Mouse (Mus musculus) midbrain, embryonic 12.5 days (tissue): ENCODE measurements around the gene Large2. TPM values are rescaled to one million over a fixed set of nuclear protein-coding genes. Genes with fewer than 3 reads are reported as not detected.

Experiments used
- ATAC-seq: fragments of 200-750 bp; cut with Nextera tagmentation; 2 replicates; pipeline ENCODE4 v1.8.0; 2017; ENCODE audit warnings: low read depth, moderate TSS enrichment, moderate library complexity; ENCODE audit not compliant: low FRiP score
- H3K27ac ChIP-seq: fragments of 300-500 bp; sonication (generic); replicated peaks from 2 replicates; pipeline ENCODE4 v1.5.1; 2016; ENCODE audit warnings: mild to moderate bottlenecking
- H3K27me3 ChIP-seq: fragments of 300-500 bp; sonication (generic); 2 replicates; pipeline ENCODE4 v1.6.1; 2016; ENCODE audit warnings: mild to moderate bottlenecking
- H3K36me3 ChIP-seq: fragments of 300-500 bp; sonication (generic); 2 replicates; pipeline ENCODE4 v1.6.1; 2016
- H3K4me1 ChIP-seq: fragments of 300-500 bp; sonication (generic); 2 replicates; pipeline ENCODE4 v1.6.1; 2016
- H3K4me2 ChIP-seq: fragments of 300-500 bp; sonication (generic); replicated peaks from 2 replicates; pipeline ENCODE4 v1.6.1; 2016; ENCODE audit warnings: mild to moderate bottlenecking, moderate library complexity
- H3K4me3 ChIP-seq: fragments of 300-500 bp; sonication (generic); 2 replicates; pipeline ENCODE4 v1.5.1; 2016; ENCODE audit warnings: mild to moderate bottlenecking
- H3K9ac ChIP-seq: fragments of 300-500 bp; sonication (generic); replicated peaks from 2 replicates; pipeline ENCODE4 v1.6.1; 2016; ENCODE audit warnings: mild to moderate bottlenecking, moderate library complexity
- H3K9me3 ChIP-seq: fragments of 300-500 bp; sonication (generic); 2 replicates; pipeline ENCODE4 v1.6.1; 2016; ENCODE audit warnings: mild to moderate bottlenecking
- WGBS: fragments of 180-500 bp; shearing (Covaris S2); methylation state at CpG from one replicate; pipeline ENCODE4 v1.1.7; 2016; 5-methylcytosine and 5-hydroxymethylcytosine counted together
- microRNA-seq: library from miRNA; unstranded; fragments of <30 nt; microRNA quantifications from one replicate; pipeline ENCODE4, GENCODE M21; 2017
- polyA plus RNA-seq: library from polyadenylated mRNA; unstranded; fragments of >200 nt; fragmentation: Nextera tagmentation; extraction: Ambion mirVana; gene quantifications from 2 replicates; pipeline ENCODE4 v1.2.1, GENCODE M21; 2016

The Large2 gene
- polyA plus RNA-seq, 1 experiment from 2014 or later: 4.7 TPM

- H3K27me3 ChIP-seq: no peaks in the 10 kb centered on the region
- ATAC-seq: no peak
- H3K27ac ChIP-seq: no peak overlapping the region
- no peak overlapping the region for H3K4me2 ChIP-seq
- H3K36me3 ChIP-seq: 0 out of 2 replicates have a peak, but pooled peaks cover 12% of the 10 kb centered on the region
- H3K9me3 ChIP-seq: no peaks in the 10 kb centered on the region
- H3K9ac ChIP-seq: no peak overlapping the region
- no peak overlapping the region for H3K4me3 ChIP-seq
- WGBS: 83% methylated on average over 3 of the region's 3 CpGs
- H3K4me1 ChIP-seq: 0 out of 2 replicates have a peak, but pooled peaks cover 2% of the 10 kb centered on the region
Observed at GRCm38 (mm10) chr2:92316652-92317051, 58.0 kb downstream of the Large2 start.

Small RNA genes within 50 kb of the gene (microRNA-seq; reads per million reads assigned to microRNA genes)
- gene Mir7000: 1.2 reads per million

Other genes with a start within 250 kb of the Large2 start
- gene Pex16, start 193 bp downstream of the Large2 start, polyA plus RNA-seq: 26.1 and 27.2 TPM in 2 replicates
- 7.4 TPM in 2 replicates for gene 1700029I15Rik, start 7.7 kb upstream of the Large2 start, polyA plus RNA-seq
- 105 and 112 TPM in 2 replicates for gene Mapk8ip1, start 26.4 kb upstream of the Large2 start, polyA plus RNA-seq
- 36.1 and 37.7 TPM in 2 replicates for gene Cry2, start 59.2 kb upstream of the Large2 start, polyA plus RNA-seq
- 9.3 TPM in 2 replicates for gene Slc35c1, start 85.7 kb upstream of the Large2 start, polyA plus RNA-seq
- gene Chst1, start 224.8 kb upstream of the Large2 start, polyA plus RNA-seq: 14.9 and 17.2 TPM in 2 replicates